Mouse (Mus musculus) C2C12 (cell line): Measurements from ENCODE around the gene Ddx54. TPM values are rescaled to one million over a fixed set of nuclear protein-coding genes. Genes with fewer than 3 reads are reported as not detected.

ENCODE experiments used
- H3K27me3 ChIP-seq: one replicate; pipeline ENCODE4 v1.6.1; 2011; ENCODE audit not compliant: control insufficient read depth, insufficient read depth, insufficient read length
- H3K36me3 ChIP-seq: one replicate; pipeline ENCODE4 v1.6.1; 2011; ENCODE audit not compliant: control insufficient read depth, insufficient read depth
- H3K4me3 ChIP-seq: one replicate; pipeline ENCODE4 v1.5.1; 2011; ENCODE audit warnings: mild to moderate bottlenecking, control low read depth; ENCODE audit not compliant: poor library complexity, insufficient read depth, severe bottlenecking
- H3K79me2 ChIP-seq: one replicate; pipeline ENCODE4 v1.6.1; 2011; ENCODE audit not compliant: control insufficient read depth, insufficient read depth
- H3K79me3 ChIP-seq: one replicate; pipeline ENCODE4 v1.6.1; 2011; ENCODE audit warnings: low read depth, control low read depth
- H3ac ChIP-seq: one replicate; pipeline ENCODE3; 2011; ENCODE audit warnings: low read depth; ENCODE audit not compliant: control insufficient read depth, insufficient read length
- CEBPB ChIP-seq: IDR thresholded peaks from one replicate; pipeline ENCODE4 v1.6.1; 2011; ENCODE audit warnings: low read depth, mild to moderate bottlenecking, control low read depth, moderate library complexity
- CTCF ChIP-seq: IDR thresholded peaks from one replicate; pipeline ENCODE4 v1.5.1; 2011; ENCODE audit not compliant: control insufficient read depth, insufficient read depth, insufficient read length
- FOSL1 ChIP-seq: IDR thresholded peaks from one replicate; pipeline ENCODE4 v1.8.0; 2011; ENCODE audit warnings: mild to moderate bottlenecking, low read length; ENCODE audit not compliant: poor library complexity, insufficient read depth, severe bottlenecking
- MAX ChIP-seq: IDR thresholded peaks from one replicate; pipeline ENCODE4 v1.6.1; 2011; ENCODE audit warnings: mild to moderate bottlenecking, control low read depth
- MYOD1 ChIP-seq: IDR thresholded peaks from one replicate; pipeline ENCODE4 v1.6.1; 2011; ENCODE audit warnings: low read depth; ENCODE audit not compliant: control insufficient read depth, insufficient read length
- MYOG ChIP-seq: IDR thresholded peaks from one replicate; pipeline ENCODE4 v1.6.1; 2011; ENCODE audit not compliant: control insufficient read depth, insufficient read length; ENCODE audit errors: extremely low read depth
- USF1 ChIP-seq: IDR thresholded peaks from one replicate; pipeline ENCODE4 v1.6.1; 2011; ENCODE audit warnings: low read depth, mild to moderate bottlenecking, control low read depth, moderate library complexity
- polyA plus RNA-seq: library from polyadenylated mRNA; unstranded; fragments of >200 nt; fragmentation: generic; extraction: Trizol; gene quantifications from one replicate; pipeline ENCODE4 v1.2.1, GENCODE M21; 2012; ENCODE audit warnings: missing spikeins

The Ddx54 gene
- polyA plus RNA-seq, 1 experiment = 50.2 TPM

GRCm38 (mm10) chr5:120570289-120570897 is 42.1 kb upstream of the Ddx54 start:
- Histone ChIP-seq H3K4me3 (no peak overlapping the region), H3K79me2 (peaks cover 92% of the 10 kb centered on the region), H3K36me3 (peaks cover 19% of the 10 kb centered on the region), H3K79me3 (peaks cover 48% of the 10 kb centered on the region), H3ac (no peak overlapping the region), H3K27me3 (no peaks in the 10 kb centered on the region)
- TF ChIP-seq CEBPB (no peak), CTCF (no peak), FOSL1 (no peak), MAX (no peak), MYOD1 (no peak), USF1 (no peak), MYOG (no peak)

GRCm38 (mm10) chr5:120571056-120571740 is 41.3 kb upstream of the Ddx54 start:
- Histone ChIP-seq H3K79me3 (peaks cover 52% of the 10 kb centered on the region), H3K79me2 (peaks cover 92% of the 10 kb centered on the region), H3ac (no peak overlapping the region), H3K4me3 (no peak overlapping the region), H3K36me3 (peaks cover 19% of the 10 kb centered on the region), H3K27me3 (no peaks in the 10 kb centered on the region)
- TF ChIP-seq MAX = no peak
- TF ChIP-seq CEBPB = no peak
- no peak for TF ChIP-seq FOSL1
- TF ChIP-seq USF1 = no peak
- TF ChIP-seq MYOD1 = no peak
- TF ChIP-seq CTCF = no peak
- TF ChIP-seq MYOG = no peak

GRCm38 (mm10) chr5:120574469-120575063 is 38.0 kb upstream of the Ddx54 start:
- Histone ChIP-seq H3ac (no peak overlapping the region), H3K79me3 (peaks cover 57% of the 10 kb centered on the region), H3K36me3 (peaks cover 20% of the 10 kb centered on the region), H3K79me2 (peaks cover 89% of the 10 kb centered on the region), H3K4me3 (no peak overlapping the region), H3K27me3 (no peaks in the 10 kb centered on the region)
- no peak for TF ChIP-seq CTCF
- no peak for TF ChIP-seq CEBPB
- TF ChIP-seq MYOD1 = no peak
- TF ChIP-seq USF1 = no peak
- TF ChIP-seq MAX = no peak
- no peak for TF ChIP-seq FOSL1
- TF ChIP-seq MYOG = no peak

GRCm38 (mm10) chr5:120576781-120577301 is 35.7 kb upstream of the Ddx54 start:
- no peak for TF ChIP-seq MAX
- TF ChIP-seq FOSL1 = no peak
- TF ChIP-seq MYOG = no peak
- TF ChIP-seq USF1 = no peak
- no peak for TF ChIP-seq CEBPB
- TF ChIP-seq MYOD1 = peak; percentile 80
- TF ChIP-seq CTCF = no peak
- no peak overlapping the region for H3ac ChIP-seq
- peaks cover 87% of the 10 kb centered on the region for H3K79me2 ChIP-seq
- no peak overlapping the region for H3K4me3 ChIP-seq
- no peaks in the 10 kb centered on the region for H3K27me3 ChIP-seq
- H3K79me3 ChIP-seq = peaks cover 53% of the 10 kb centered on the region
- peaks cover 25% of the 10 kb centered on the region for H3K36me3 ChIP-seq

- no peak overlapping the region for H3K4me3 ChIP-seq
- H3K79me2 ChIP-seq = peaks cover 79% of the 10 kb centered on the region
- H3K79me3 ChIP-seq = peaks cover 45% of the 10 kb centered on the region
- H3ac ChIP-seq = peak overlapping the region; percentile 42
- H3K27me3 ChIP-seq = no peaks in the 10 kb centered on the region
- TF ChIP-seq MYOD1 = peak; percentile 74
- peak; percentile 65 for TF ChIP-seq MAX
- TF ChIP-seq FOSL1 = no peak
- H3K36me3 ChIP-seq = peaks cover 28% of the 10 kb centered on the region
These were observed 34.6 kb upstream of the Ddx54 start for GRCm38 (mm10) chr5:120577935-120578441.
